Mouse (Mus musculus) embryonic facial prominence, embryonic 15.5 days (tissue): ENCODE measurements around the gene Scml4. TPM values are rescaled to one million over a fixed set of nuclear protein-coding genes. Genes with fewer than 3 reads are reported as not detected.

Experiments used
- ATAC-seq: fragments of 200-750 bp; cut with Nextera tagmentation; 2 replicates; pipeline ENCODE4 v1.8.0; 2017; ENCODE audit warnings: low read depth, moderate TSS enrichment; ENCODE audit not compliant: insufficient number of reproducible peaks, low FRiP score, low TSS enrichment
- H3K27ac ChIP-seq: fragments of 300-500 bp; sonication (generic); replicated peaks from 2 replicates; pipeline ENCODE4 v1.5.1; 2015; ENCODE audit warnings: mild to moderate bottlenecking, inconsistent platforms
- H3K27me3 ChIP-seq: fragments of 300-500 bp; sonication (generic); 2 replicates; pipeline ENCODE4 v1.6.1; 2015; ENCODE audit warnings: inconsistent platforms
- H3K36me3 ChIP-seq: fragments of 300-500 bp; sonication (generic); 2 replicates; pipeline ENCODE4 v1.6.1; 2015; ENCODE audit warnings: mild to moderate bottlenecking, inconsistent platforms
- H3K4me1 ChIP-seq: fragments of 300-500 bp; sonication (generic); 2 replicates; pipeline ENCODE4 v1.6.1; 2015; ENCODE audit warnings: inconsistent platforms
- H3K4me2 ChIP-seq: fragments of 300-500 bp; sonication (generic); replicated peaks from 2 replicates; pipeline ENCODE4 v1.6.1; 2015; ENCODE audit warnings: mild to moderate bottlenecking, inconsistent platforms
- H3K4me3 ChIP-seq: fragments of 300-500 bp; sonication (generic); replicated peaks from 2 replicates; pipeline ENCODE4 v1.5.1; 2015; ENCODE audit warnings: mild to moderate bottlenecking, inconsistent platforms
- H3K9ac ChIP-seq: fragments of 300-500 bp; sonication (generic); 2 replicates; pipeline ENCODE4 v1.6.1; 2015; ENCODE audit warnings: inconsistent platforms
- H3K9me3 ChIP-seq: fragments of 300-500 bp; sonication (generic); replicated peaks from 2 replicates; pipeline ENCODE4 v1.6.1; 2016; ENCODE audit warnings: inconsistent platforms
- WGBS: fragments of 180-500 bp; shearing (Covaris S2); methylation state at CpG from one replicate; pipeline ENCODE4 v1.1.7; 2015; 5-methylcytosine and 5-hydroxymethylcytosine counted together
- polyA plus RNA-seq: library from polyadenylated mRNA; unstranded; fragments of >200 nt; fragmentation: Nextera tagmentation; extraction: Ambion mirVana; gene quantifications from 2 replicates; pipeline ENCODE4 v1.2.1, GENCODE M21; 2015

Scml4 gene
- polyA plus RNA-seq, 1 experiment from 2014 or later: 1.3 TPM

DNA sequence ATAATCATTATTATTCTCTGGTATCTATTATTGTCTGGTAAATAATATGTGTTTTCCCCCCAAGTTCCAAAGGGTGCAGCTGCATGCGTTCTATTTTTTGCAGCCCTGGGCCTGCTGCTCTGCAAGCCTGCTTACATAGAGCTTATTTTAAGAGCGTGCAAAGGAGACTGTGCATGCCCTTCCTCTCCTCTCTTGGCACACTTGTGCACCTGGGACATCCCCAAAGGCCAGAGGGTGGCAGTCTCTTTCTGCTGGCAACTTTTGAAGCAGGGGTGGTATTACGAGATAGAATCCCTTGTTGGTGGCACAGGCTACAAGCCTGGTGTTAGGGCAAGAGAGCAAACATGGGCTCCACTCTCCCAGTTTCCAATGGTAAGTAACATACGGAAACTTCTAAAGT, 146.4 kb downstream of the Scml4 start:
- Histone ChIP-seq H3K4me2 (no peak overlapping the region), H3K9ac (no peak overlapping the region), H3K4me1 (peaks cover 30% of the 10 kb centered on the region), H3K36me3 (no peaks in the 10 kb centered on the region), H3K27me3 (no peaks in the 10 kb centered on the region), H3K27ac (no peak overlapping the region), H3K9me3 (no peaks in the 10 kb centered on the region), H3K4me3 (no peak overlapping the region)
- no peak for ATAC-seq
- 81% methylated on average over 4 of the region's 4 CpGs for WGBS

DNA sequence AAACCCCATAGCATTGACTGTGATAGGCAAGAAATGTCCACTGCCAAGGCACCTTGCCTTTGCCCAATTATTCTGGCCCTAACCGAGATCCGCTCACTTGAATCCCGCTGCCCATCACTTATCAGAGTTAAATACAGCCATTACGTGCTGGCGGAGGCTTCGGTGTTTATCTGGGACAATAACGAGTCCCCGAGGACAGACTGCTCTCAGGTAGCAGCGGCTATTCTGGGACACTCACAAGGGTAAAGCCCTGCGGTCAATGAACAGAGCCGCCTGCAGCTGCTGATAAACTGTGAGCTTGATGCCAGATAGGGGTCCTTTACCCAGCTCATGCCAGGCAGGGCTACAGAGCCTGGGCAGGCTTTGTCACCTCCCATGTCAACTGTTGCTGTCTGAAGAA, 147.9 kb downstream of the Scml4 start:
- Histone ChIP-seq H3K4me2 (no peak overlapping the region), H3K4me3 (no peak overlapping the region), H3K9ac (no peak overlapping the region), H3K36me3 (no peaks in the 10 kb centered on the region), H3K27ac (no peak overlapping the region), H3K4me1 (peaks cover 17% of the 10 kb centered on the region), H3K9me3 (no peaks in the 10 kb centered on the region), H3K27me3 (no peaks in the 10 kb centered on the region)
- WGBS: 64% methylated on average over 11 of the region's 11 CpGs
- ATAC-seq: no peak

Other genes starting within 250 kb of the Scml4 start
- 23.1 and 27.8 TPM in 2 replicates for gene Sec63, start 98.9 kb upstream of the Scml4 start, polyA plus RNA-seq